Mouse (Mus musculus): ENCODE results near the gene 4932438A13Rik.

DNA sequence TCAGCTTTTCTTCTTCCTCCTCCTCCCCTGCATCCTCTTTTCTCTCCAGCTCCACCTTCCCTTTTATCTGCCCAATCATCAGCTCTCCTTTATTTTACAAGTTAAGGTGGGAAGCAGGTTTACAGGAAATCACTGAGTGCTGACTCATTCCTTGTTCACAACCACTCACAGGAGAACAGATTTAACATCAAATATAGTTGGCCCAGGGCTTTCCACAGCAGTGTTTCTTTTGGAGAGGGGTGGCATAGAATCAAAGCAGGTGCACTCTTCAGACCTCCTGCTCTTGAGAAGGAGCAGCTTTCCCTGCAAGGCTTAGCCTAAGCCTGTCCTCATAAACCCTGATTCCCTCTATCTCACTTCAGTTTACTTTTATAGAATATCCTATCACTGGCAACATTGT lies 80.8 kb downstream of the 4932438A13Rik start:
- no peak for TF ChIP-seq POLR2A (IDR thresholded peaks at IDR 0.05; ENCODE audit: borderline replicate concordance, control insufficient read depth, low read depth, low read length)
- TF ChIP-seq CTCF (IDR thresholded peaks at IDR 0.05; ENCODE audit: control insufficient read depth, insufficient read depth, low read length) = no peak
